Mouse (Mus musculus) urinary bladder, postnatal 14 days (tissue): ENCODE data around the gene Stk33.

ENCODE experiments used
- DNase-seq: peaks from one replicate; pipeline ENCODE4 v3.0.0; 2021; ENCODE audit warnings: low spot score

Gene Stk33

DNA sequence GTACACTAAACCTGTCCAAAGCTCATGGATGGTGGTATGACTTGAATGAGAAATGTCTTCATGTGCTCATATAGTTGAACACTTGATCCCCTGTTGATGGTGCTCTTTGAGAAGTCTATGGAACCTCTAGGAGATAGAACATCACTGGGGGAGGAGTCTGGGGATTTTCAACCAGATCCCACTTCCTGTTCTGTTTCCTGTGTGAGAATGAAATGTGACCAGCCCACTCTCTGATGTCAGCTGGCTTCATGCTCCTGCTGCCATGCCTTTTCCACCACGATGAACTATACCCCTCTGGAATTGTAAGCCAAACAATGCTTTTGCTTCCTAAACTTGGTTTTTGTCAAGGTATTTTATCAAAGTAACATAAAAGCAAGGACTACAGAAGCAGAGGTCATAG lies 81.0 kb downstream of the Stk33 start:
- DNase-seq, result no peak

DNA sequence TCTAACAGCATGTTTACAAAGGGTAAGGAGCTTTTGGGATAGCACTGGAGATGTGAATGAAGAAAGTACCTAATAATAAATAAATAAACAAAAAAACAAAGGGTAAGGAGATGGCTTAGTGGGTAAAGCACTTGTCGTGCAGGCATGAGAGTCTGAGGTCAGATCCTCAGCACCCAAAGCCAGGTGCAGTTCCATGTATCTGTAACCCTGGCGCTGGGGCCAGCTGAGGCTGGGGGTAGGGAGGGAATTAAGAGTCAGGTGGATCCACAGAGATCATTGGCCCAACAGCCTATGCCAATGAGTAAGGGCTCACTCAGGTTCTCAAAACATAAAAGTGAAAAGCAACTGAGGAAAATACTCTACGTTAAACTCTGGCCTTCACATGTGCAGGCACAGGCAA lies 91.6 kb downstream of the Stk33 start:
- DNase-seq, result no peak

DNA sequence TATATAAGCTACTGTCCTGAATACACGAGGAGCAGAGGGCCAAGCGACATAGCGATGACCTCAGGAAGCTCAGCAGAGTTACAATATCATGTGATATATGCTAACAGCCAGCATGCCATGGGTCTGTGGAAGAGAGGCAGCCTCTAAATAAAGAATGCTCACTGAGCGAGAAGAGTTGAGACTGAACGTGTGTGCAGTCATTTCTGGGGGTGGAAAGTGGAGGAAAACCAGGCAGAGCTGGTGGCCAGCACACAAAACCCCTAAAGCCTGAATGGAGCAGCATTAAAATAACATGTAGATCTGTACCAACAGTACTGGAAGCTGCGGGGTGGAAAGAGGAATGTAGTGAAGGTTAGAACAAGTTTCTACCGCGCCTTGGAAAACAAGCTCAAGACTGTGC lies 107.2 kb downstream of the Stk33 start:
- no peak for DNase-seq

DNA sequence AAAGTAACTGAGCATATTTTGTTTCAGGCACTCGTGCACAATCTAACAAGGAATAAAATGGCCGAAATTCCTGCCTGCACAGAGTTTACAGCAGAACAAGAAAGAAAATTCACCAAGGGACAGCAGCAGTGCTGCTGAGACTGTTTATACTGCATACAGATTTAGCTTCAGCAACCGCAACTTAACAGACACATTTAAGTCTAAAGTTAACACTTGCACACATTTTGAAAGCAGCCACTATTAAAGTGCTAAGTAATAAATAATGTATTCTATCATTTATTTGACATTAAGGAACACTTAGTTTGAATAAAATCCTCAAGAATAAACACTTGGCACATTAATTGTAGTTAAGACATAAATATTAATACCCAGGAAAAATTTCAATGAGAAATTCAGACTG lies 110.1 kb downstream of the Stk33 start:
- no peak for DNase-seq

DNA sequence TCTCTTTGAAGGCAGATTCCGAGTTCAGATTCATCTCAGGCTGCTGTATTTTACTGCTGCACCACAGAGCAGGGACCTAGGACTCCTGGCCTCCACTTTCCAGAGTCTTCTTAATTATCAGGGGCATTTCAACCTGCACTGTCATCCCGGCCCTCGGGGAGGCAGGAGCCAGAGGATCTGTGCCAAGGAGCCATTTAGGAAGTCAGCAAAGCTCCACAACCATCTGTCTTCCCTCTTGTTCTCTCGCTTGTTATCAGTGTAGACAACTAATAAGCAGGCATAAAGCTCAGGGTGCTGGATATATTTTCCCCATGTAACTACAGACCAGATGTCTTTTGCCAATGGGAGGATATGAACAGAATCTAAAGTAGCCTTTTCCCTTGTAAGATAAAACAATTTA lies 112.1 kb downstream of the Stk33 start:
- no peak for DNase-seq

DNA sequence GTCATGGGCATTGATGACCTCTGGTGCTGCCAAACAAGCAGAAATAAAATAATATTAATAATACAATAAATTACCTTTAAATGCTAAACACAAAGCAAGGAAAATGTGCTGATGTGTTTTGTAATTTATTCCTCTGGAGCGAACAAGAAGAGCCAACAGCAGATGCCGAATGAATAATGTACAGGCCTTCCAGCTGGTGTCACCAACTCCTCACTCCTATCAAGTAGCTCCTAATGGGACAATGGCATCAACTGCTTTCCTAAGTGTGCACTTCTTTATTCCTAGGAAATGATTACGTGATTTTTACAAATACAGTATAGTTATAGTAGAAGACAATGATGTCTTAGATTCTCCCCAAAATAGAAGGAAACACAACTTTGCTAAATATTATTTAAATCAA lies 113.2 kb downstream of the Stk33 start:
- no peak for DNase-seq

DNA sequence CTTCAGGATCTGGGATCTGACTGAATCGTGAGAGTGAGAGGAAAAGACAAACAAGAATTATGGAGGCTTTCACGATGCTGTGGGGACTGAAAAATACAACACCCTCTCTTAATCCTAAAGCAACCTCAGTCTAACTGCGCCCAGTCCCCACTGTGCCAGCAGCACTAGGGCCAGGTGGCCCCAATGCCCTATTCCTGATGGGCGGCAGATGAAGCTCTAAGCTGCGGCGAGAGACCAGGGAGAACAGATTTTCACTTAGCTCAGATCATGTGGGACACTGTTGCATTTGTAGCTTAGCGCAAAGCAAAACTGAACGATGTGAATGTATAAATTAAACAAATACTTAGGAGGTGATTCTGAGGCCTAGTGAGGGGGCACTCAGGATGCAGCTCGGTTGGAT lies 113.7 kb downstream of the Stk33 start:
- DNase-seq, result no peak

DNA sequence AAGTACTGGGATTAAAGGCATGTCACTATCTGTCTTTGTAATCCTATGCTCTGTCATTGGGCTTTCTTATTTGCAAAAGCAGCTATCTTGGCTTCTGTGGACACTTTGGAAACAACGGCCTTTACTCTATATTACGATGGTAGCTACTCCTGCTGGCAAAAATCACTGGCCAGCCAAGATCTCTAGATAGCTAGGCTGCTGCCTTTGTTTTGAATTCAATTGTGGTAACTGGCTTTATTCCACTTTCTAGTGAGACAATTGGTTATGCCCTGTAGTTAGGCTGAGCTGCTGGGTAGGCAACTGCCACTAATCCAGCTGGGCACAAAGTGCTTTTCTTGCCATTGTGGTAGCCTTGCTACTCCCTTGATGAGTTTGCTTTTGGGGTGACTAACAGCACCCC lies 129.4 kb downstream of the Stk33 start:
- no peak for DNase-seq

DNA sequence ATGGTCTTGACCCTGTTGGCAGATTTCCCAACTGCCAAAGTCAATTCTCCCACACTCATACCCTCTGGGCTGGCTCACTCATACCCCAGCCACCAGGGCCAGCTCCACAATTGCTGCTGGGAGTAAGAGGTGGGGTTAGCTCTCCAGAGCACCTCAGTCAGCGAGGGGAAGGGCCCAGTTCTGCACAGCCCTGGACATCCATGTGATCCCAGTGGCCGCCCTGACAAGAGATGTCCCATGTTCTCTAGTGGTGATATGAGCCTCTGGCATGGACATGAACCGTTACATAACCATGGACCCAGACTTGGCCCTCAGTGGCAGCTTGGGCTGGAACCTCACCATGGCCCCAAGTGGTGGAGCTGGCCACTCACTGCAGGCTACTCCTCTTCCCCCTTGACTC lies 143.1 kb downstream of the Stk33 start:
- no peak for DNase-seq

DNA sequence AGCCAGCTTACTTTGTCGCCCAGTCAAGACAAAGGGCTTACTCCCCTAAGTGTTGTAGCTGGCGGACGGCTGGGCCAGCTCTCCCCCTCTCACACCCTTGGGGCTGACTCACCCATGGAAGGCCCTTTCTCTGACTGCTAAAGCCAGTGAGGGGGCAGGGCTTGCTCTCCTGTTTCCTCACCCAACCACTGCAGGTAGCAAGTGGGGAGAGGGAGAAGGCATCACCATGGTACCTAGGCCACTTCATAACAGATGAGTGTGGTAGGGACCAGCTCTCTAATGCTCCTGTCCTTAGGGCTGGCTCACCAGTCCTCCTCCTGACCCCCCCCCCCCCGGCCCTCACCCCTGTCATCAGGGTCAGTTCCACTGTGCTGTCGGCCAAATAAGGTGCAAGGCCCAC lies 143.5 kb downstream of the Stk33 start:
- no peak for DNase-seq

DNA sequence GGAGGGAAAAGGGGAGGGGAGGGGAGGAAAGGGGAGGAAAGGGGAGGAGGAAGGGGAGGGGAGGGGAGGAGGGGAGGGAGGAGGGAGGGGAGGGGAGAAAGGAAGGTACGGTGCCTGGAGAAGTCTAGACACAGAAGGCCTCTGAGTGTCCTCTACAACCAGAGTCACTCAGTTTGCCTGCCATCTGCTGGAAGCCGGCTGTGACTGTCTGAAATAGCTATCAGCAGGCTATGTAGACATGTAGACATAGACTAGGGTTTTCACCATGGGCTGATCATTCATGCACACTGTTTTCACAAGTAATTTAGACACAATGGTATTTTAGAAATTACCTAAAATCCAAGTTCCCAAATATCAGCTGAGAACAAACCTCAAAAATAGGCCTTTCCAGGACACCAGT lies 148.4 kb downstream of the Stk33 start:
- DNase-seq, result no peak

DNA sequence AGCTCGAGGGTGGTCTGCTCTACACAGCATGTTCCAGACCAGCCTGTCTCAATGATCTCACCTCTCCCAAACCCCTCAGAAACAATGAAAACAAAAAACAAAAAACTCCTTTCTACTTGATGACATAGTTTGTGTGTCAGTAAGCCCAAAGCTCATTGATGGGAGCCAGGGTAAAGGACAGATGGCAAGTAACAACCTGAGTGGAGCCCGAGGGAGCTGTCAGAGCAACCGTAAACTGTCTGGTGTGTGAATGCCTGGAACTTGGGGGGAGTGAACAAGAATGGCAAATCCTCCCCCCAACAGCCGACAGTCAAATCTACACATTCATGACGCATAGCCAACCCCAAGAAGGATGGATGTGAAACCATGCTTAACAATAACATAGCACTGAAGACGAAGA lies 149.8 kb downstream of the Stk33 start:
- no peak for DNase-seq

DNA sequence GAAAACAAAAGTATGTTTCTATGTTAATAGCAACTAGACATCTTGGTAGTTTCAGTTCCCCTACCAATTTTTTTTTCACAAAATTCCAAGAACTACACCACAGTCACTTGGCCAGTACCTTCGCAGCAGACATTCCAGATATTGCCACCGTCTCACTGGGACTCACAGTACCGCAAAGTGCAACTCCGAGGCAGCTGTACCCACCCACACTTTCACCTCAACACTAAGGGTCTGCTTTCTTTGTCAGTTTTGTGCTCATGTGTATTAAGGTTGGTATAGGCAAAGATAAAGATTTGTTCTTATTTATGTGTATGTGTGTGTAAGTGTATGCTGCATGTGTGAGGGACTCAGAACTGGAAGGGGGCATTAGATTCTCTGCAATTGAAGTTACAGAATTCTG lies 156.8 kb downstream of the Stk33 start:
- peak; percentile 0 for DNase-seq

DNA sequence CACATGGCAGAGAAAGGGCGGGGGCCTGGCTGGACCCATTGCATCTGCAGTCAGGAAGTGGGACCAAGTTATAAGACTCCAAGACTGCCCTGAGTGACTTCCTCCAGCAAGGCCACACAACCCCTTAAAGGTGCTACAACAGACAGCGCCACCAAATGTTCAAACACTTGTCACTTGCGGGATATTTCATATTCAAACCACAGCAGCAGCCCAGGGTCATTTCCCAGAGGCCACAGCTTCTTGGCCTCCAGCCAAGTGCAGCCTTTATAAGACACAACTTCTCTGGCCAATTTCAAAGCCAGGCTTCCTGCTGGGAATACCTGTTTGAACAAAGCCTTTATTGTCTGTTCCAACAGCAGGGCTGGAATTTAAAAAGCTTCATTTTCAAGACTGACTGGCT lies 162.3 kb downstream of the Stk33 start:
- no peak for DNase-seq

DNA sequence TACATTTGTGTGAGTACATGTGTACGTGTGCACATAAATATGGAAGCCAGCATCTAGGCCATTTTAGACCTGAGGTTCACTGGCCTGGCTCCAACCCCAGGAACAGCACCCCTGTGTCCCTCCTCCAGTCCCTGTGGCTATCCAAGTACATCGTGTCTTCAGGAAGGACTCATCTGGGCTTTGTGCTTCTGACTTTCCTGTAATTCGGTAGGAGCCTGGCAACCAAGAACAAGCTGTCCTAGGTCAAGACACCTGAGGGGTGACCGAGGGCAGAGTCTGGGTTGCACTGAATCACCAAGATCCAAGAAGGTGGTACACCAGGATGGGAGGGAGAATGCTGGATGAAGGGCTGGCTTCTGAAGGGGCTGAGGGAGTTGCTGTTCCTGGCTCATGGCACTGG lies 163.0 kb downstream of the Stk33 start:
- no peak for DNase-seq

DNA sequence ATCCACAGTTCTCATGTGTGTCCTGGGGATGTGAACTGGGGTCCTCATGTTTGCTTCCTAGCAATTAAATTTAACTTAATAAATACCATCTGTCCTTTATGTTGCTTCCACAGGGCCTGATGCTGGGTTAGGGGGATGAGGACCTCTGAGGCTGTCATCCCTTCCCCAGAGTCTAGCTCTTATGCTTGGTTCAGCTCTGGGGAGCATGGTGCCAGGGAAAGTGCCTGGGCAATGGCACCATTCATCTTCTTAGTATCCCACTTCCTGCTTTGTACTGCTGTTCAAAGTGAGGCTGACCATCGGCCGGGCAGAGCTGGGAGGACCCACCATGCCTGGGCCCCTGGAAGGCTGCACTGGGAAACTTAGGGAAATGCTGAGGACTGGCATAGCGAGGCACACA lies 163.7 kb downstream of the Stk33 start:
- DNase-seq, result no peak

DNA sequence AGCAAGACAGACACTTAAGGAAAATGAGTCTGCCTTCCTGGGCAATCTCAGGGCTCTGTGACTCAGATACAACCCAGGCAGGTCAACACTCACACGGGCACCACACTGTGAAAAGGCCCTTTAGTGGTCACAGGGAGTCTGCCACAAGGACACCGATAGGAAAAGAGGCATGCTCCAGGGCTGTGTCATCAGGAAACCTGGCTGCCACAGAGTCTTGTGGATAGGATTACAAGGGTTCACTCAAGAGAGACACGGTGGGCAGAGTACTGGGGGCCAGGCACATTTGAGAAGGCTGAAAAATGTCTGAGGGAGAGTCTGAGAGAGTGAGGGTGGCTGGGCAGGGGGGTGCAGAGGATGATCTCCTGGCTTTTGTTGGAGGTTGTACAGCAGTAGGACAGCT lies 164.6 kb downstream of the Stk33 start:
- DNase-seq, result no peak

DNA sequence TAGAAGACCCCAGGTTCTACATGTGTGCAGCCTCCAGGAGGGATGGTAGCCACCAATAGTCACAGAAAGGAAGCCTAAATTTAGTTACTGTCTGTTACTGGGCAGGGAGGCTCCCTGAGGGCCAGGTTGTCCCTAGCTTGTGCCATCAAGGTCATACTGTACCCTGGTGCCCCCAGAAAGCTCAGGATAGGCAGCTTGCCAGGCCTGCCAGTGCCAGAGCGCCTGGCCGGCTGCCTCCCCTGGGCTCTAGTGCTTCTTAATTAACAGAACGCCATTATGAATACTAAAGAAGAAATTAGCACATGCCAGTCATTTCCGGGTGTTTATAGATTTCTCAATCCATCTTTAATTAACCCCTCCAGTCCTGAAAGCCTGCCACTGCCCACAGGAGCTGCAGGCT lies 169.8 kb downstream of the Stk33 start:
- no peak for DNase-seq

DNA sequence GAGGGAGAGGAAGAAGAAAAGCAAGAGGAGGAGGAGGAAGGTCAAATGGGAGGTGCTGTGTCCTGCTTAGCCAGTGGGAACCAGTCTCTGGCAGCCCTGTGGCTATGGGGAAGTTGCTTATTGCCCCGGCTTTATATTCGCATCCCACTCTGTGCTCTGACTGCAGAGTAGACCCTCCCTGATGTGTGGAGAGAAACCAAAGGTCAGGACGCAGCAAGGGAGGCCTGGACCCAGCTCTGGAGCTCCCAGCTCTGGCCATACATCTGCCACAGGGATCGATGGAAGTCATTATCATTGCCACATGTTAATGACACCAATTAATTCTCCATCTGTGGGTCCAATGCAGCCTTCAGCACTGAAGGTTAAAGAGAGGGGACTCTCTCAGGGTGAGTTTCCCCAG lies 171.5 kb downstream of the Stk33 start:
- DNase-seq, result no peak

DNA sequence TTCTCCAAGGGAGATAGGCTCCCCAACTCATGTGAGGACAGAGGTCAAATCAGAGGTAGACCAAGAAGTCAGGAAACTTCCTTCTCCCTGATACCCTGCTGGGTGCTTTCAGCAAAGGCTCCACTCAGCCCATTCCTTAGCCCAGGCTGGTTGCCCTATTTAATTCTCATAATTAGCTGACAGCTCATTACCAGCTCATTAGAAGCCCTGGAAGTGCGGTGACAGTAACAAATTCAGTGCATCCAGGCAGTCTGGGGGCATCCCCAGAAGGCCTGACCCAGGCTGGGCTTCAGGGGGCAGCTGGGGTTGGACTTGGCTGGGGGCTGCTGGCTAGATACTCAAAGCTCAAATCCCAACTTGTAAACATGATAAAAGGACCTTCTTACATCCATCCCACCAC lies 172.7 kb downstream of the Stk33 start:
- no peak for DNase-seq

DNA sequence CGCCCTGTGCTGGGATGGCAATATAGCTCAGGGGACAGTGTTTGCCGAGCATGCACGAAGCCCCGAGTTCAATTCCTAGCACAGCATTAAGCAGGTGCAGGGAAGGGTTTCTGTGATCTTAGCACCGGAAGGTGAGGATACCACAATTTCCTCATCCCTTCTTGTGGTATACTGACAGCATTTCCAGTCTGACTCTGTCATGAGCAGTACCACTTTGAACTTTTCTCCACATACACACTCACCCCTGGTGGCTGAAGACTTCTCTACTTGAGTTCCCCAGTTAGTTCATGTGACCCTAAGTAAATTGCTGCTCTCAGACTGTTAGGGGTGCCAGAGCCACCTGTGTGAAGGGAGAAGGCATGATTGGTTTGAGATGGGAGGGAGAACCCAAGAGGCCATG lies 173.3 kb downstream of the Stk33 start:
- DNase-seq, result no peak

DNA sequence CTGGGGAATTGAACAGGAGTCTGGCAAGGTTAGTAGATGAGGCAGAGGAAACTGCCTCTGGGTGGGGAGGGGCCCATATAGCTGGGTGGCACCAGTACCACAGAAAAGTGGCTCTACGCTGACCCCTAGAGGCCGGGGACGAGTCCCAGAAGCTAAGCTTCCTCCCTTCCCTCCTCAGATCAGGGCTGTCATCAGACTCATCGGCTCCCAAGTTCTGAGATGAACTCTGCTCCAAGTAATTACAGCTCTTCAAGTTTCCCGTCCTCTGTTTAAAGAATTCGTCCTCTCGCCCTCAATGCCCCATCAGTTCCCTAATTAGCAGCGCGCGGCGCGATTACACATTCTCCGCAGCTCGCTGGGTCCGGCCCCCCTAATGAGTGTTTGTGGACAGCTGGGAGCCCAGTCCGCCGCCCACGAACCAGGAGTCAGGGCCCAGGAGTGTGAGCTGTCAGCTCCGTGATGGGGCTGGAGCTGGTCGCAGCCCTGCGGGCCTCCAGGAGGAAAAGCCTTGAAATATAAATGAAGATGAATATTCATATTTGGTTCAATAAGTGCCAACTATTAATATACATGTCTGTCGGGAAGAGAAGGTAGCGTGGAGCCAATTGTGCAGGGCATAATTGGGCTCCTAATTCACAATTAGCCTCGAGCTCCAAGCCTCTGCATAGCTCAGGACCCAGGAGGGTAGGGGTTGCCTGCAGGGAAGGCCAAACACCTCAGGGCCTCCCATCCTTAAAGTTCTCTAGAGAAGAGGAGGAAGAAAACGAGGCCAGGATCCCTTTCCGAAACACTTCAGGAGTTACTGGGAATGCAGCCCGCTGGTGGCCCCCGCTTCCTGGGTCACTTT lies 183.2 kb downstream of the Stk33 start:
- DNase-seq, result peak; percentile 66

DNA sequence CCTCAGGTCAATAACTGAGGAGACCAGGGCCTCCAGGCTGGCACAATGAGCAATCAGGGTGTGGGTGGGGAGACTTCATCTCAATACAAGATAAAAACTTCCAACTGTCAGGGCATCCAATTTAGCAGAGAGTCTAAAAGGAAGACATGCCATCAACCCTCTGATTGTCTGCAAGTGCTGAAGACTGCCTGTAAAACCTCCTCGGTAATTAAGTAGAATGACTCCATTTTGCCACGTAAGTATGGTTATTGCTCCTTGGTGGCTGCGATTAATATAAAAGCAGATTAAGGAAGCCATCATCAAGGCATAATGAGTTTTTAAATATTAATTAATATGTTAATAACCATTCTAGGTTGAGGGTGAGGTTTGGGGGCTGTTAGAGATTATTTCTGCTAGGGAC lies 187.5 kb downstream of the Stk33 start:
- DNase-seq, result no peak

DNA sequence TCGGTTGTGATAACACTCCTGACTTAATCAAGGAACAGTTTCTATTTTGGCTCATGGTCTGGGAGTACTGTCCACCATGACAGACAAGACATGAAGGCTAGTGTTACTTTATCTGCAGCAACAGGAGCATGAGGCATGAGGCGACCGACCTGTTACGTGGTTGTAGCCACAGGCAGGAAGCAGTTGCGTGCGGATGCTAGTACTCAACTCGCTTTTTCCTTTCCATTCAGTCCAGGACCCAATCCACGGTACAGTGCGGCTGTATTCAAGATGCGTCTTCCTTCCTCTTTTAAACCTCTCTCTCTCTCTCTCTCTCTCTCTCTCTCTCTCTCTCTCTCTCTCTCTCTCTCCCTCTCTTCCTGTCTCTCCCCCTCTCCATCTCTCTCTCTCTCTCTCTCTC lies 194.1 kb downstream of the Stk33 start:
- DNase-seq, result no peak

DNA sequence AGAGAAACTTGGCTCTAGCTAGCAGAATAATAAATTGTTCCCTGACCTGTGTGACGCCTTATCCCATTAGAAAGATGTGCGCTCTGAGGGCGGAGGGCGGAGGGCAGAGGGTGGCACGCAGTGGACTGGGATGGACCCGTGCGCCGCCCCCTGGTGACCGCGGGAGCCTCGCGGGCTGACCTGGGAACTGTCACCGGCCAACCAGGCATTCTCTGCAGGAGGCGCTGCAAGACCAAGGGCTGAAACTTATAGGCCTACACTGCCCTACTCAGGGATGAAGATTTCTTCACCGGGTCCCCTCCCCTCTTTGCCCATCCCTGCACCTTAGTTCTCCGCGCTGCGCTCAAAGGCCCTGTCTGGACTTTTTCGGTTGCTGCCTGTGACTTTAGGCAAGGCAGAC lies 197.6 kb downstream of the Stk33 start:
- DNase-seq, result no peak
